Mouse (Mus musculus) lung, postnatal 0 days (tissue): ENCODE results near the gene Psme4. TPM values are rescaled to one million over a fixed set of nuclear protein-coding genes. Genes with fewer than 3 reads are reported as not detected.

ENCODE experiments used
- ATAC-seq: fragments of 200-750 bp; cut with Nextera tagmentation; 2 replicates; pipeline ENCODE4 v1.8.0; 2017; ENCODE audit warnings: moderate library complexity
- DNase-seq: peaks from one replicate; pipeline ENCODE4 v3.0.0-alpha.2; 2016; ENCODE audit warnings: low spot score
- H3K27ac ChIP-seq: fragments of 300-500 bp; sonication (generic); 2 replicates; pipeline ENCODE4 v1.5.1; 2014; ENCODE audit warnings: antibody characterized with exemption, mild to moderate bottlenecking, low read length, mixed read lengths
- H3K27me3 ChIP-seq: fragments of 300-500 bp; sonication (generic); replicated peaks from 2 replicates; pipeline ENCODE4 v1.6.1; 2014; ENCODE audit warnings: low read length, mixed read lengths; ENCODE audit not compliant: insufficient read depth
- H3K36me3 ChIP-seq: fragments of 300-500 bp; sonication (generic); 2 replicates; pipeline ENCODE4 v1.6.1; 2014; ENCODE audit warnings: low read length, mixed read lengths; ENCODE audit not compliant: insufficient read depth
- H3K4me1 ChIP-seq: fragments of 300-500 bp; sonication (generic); 2 replicates; pipeline ENCODE4 v1.6.1; 2014; ENCODE audit warnings: antibody characterized with exemption, low read depth, low read length, mixed read lengths; ENCODE audit not compliant: insufficient read depth
- H3K4me2 ChIP-seq: fragments of 300-500 bp; sonication (generic); replicated peaks from 2 replicates; pipeline ENCODE4 v1.6.1; 2014; ENCODE audit warnings: low read depth, mild to moderate bottlenecking, low read length, moderate library complexity, mixed read lengths
- H3K4me3 ChIP-seq: fragments of 300-500 bp; sonication (generic); 2 replicates; pipeline ENCODE4 v1.5.1; 2014; ENCODE audit warnings: low read depth, low read length
- H3K9ac ChIP-seq: fragments of 300-500 bp; sonication (generic); replicated peaks from 2 replicates; pipeline ENCODE4 v1.6.1; 2014; ENCODE audit warnings: low read depth, mild to moderate bottlenecking
- H3K9me3 ChIP-seq: fragments of 300-500 bp; sonication (generic); 2 replicates; pipeline ENCODE4 v1.6.1; 2016; ENCODE audit warnings: low read length, mixed read lengths
- CTCF ChIP-seq: IDR thresholded peaks from 2 replicates; pipeline ENCODE4 v1.5.1; 2016; ENCODE audit warnings: antibody characterized with exemption, mild to moderate bottlenecking
- EP300 ChIP-seq: IDR thresholded peaks from 2 replicates; pipeline ENCODE4 v1.6.1; 2016; ENCODE audit warnings: antibody characterized with exemption, mild to moderate bottlenecking, control low read depth
- WGBS: fragments of 180-500 bp; shearing (Covaris S2); extraction: QIAGEN DNeasy Blood & Tissue Kit; methylation state at CpG from one replicate; pipeline ENCODE4 v1.1.7; 2014; 5-methylcytosine and 5-hydroxymethylcytosine counted together
- polyA plus RNA-seq: library from polyadenylated mRNA; unstranded; fragments of >200 nt; fragmentation: Nextera tagmentation; extraction: Ambion mirVana; gene quantifications from 2 replicates; pipeline ENCODE4 v1.2.1, GENCODE M21; 2015

The Psme4 gene
- polyA plus RNA-seq, 1 experiment from 2014 or later: 14.3 TPM

DNA sequence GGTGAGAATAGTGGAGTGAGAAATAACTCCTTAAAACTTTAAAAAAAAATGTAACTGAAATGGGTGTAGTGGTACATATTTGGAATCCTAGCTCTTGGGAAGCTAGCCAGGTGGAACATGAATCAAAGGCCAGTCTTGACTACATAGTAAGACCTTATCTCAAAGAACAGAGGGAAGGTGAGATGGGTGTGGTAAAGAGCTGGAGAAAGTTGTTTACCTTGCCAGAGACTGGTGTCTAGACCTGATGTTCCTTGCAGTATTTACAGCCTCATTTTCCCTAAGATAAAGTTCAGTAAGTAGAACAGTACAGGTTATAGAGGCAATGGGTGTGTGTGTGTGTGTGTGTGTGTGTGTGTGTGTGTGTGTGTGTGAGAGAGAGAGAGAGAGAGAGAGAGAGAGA lies 100.9 kb downstream of the Psme4 start:
- DNase-seq (peak; percentile 7), ATAC-seq (peak; percentile 17; the same call in 1 of the 2 replicates)
- Histone ChIP-seq H3K27me3 (no peaks in the 10 kb centered on the region), H3K9me3 (no peaks in the 10 kb centered on the region), H3K4me2 (no peak overlapping the region), H3K4me1 (no peaks in the 10 kb centered on the region), H3K36me3 (peaks cover 26% of the 10 kb centered on the region), H3K9ac (no peak overlapping the region), H3K4me3 (no peak overlapping the region), H3K27ac (no peak overlapping the region)
- TF ChIP-seq CTCF: no peak
- TF ChIP-seq EP300: no peak

DNA sequence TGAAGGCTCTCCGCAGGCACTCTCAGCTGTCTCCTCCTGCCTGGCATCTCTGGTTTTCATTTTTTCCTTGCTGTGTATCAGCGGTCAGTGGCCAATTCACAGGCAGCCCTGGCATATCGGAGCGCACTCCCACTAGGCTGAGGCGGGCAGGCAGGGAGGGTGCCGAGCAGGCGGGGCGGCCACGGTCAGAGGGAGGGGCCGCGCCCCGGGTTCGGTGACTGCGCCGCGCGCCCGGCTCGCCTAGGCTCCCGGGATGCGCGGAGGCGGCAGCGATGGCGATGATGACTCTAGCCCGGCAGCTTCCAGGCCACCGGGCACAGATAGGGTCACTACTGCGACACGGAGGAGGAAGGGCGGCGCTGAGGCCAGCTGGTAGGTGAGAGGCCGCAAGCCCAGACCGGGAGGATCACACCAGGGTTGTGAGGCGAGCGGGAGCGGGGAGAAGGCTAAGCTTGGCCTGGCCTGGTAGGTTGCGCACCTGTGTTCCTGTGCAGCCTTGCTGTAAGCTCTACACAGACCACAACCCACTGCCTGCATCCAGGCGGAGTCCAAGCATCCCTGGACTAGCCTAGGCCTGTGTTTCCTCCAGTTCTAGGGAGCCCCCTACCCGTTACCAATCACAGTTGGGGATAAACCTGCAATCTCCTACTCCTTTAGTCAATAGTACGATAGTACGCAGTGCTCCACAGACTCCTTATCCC lies 113.8 kb downstream of the Psme4 start, which contains the start of the genes Gpr75 and Asb3:
TSS of gene Gpr75 (plus strand) at position 188 of the 701 bp plus-strand sequence.
TSS of gene Asb3 (plus strand) at position 246 of the 701 bp plus-strand sequence.
- Histone ChIP-seq H3K36me3 (0 out of 2 replicates have a peak, but pooled peaks cover 6% of the 10 kb centered on the region), H3K27me3 (no peaks in the 10 kb centered on the region), H3K9ac (no peak within 1 kb of the TSS), H3K4me3 (peak within 1 kb of the TSS; percentile 31; the same call in 1 of the 2 replicates), H3K9me3 (no peaks in the 10 kb centered on the region), H3K4me1 (peaks cover 7% of the 10 kb centered on the region; the same call in 1 of the 2 replicates), H3K27ac (no peak within 1 kb of the TSS), H3K4me2 (peak within 1 kb of the TSS; percentile 62)
- 5% methylated on average over 40 of the region's 41 CpGs for whole genome bisulfite sequencing
- DNase-seq (peak; percentile 50), ATAC-seq (peak; percentile 94)
- TF ChIP-seq EP300: no peak
- TF ChIP-seq CTCF: no peak

DNA sequence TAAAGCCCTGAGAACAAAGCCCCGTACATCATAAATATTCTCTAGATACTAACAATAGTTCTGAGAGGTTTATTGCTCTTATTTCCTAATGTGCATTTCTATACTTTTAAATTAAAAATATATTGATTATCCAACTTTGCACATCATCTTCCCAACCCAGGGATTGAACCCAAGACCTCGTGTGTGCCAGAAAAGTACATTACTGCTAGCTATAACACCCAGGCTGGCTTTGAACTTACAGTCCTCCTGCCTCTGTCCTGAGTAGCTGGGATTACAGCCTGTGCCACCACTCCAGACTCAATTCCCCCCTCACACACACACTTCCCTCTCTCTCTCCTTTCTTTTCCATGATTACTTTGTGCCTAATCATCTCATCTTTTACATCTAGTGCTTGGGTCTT lies 116.6 kb downstream of the Psme4 start:
- no peaks in the 10 kb centered on the region for H3K36me3 ChIP-seq
- 91% methylated on average over 2 of the region's 2 CpGs for WGBS
- DNase-seq (no peak), ATAC-seq (no peak)
- H3K9me3 ChIP-seq: no peaks in the 10 kb centered on the region
- H3K4me1 ChIP-seq: peaks cover 7% of the 10 kb centered on the region; the same call in 1 of the 2 replicates
- TF ChIP-seq CTCF (no peak), EP300 (no peak)
- no peak overlapping the region for H3K4me2 ChIP-seq
- H3K9ac ChIP-seq: no peak overlapping the region
- H3K4me3 ChIP-seq: no peak overlapping the region
- H3K27ac ChIP-seq: no peak overlapping the region
- H3K27me3 ChIP-seq: no peaks in the 10 kb centered on the region

DNA sequence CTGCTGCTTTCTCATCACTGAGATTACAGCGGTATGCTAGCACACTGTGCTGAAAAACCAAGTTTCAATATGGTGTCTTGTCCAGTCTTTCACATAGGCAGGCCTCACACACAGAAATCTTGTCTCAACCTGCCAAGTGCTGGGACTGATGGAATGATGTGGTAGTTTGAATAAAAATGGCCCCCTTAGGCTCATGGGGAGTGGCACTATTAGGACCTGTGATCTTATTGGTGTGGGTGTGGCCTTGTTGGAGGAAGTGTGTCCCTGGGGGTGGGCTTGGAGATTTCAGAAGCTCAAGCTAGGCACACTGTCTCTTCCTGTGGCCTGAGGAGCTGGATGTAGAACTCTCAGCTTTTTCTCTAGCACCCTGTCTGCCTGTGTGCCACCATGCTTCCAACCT lies 124.7 kb downstream of the Psme4 start:
- H3K9ac ChIP-seq: no peak overlapping the region
- no peak overlapping the region for H3K4me3 ChIP-seq
- H3K9me3 ChIP-seq: no peaks in the 10 kb centered on the region
- no peaks in the 10 kb centered on the region for H3K36me3 ChIP-seq
- no peaks in the 10 kb centered on the region for H3K27me3 ChIP-seq
- 89% methylated on average over 1 of the region's 1 CpGs for WGBS
- no peaks in the 10 kb centered on the region for H3K4me1 ChIP-seq
- H3K4me2 ChIP-seq: no peak overlapping the region
- no peak for DNase-seq
- TF ChIP-seq CTCF (no peak), EP300 (no peak)
- no peak overlapping the region for H3K27ac ChIP-seq
- ATAC-seq: no peak

DNA sequence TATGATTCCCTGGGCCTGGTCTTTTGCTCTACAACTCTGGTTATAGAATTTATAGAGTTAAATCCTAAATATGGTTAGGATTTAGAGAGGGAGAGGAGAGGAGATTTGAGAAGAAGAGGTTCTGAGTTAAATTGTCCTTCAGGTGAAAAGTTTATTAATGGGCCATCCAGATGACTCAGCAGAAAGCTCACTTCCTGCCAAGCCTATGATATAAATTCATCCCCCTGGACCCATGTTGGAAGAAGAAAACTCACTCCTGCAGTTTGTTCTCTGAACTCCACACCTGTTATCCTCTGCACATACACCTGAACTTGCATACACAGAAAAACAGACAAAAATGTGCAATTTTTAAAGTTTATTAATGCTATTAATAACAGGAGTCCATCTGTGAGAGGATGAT lies 127.8 kb downstream of the Psme4 start:
- H3K27me3 ChIP-seq: no peaks in the 10 kb centered on the region
- ATAC-seq: no peak
- DNase-seq: no peak
- no peaks in the 10 kb centered on the region for H3K4me1 ChIP-seq
- H3K36me3 ChIP-seq: no peaks in the 10 kb centered on the region
- TF ChIP-seq CTCF (no peak), EP300 (no peak)
- no peak overlapping the region for H3K4me2 ChIP-seq
- H3K4me3 ChIP-seq: no peak overlapping the region
- H3K9ac ChIP-seq: no peak overlapping the region
- H3K9me3 ChIP-seq: no peaks in the 10 kb centered on the region
- H3K27ac ChIP-seq: no peak overlapping the region

DNA sequence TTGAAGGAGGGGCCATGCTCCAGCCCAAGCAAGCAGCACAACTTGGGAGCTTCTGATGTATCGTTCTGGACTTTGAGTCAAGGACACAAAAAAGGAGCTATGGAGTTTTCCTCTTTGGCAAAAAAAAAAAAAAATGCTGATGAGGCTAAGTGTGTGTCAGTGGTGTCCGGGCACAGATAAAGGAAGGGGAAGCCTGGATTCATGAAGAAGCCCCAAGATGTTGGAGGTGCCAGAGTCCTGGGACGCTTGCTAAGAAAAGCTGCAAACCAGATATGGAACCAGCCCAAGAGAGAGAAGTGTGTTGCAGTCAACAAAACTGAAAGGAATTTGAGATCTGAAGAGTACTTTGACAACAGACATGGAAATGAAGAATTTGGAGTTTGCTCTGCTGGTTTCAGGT lies 140.8 kb downstream of the Psme4 start:
- Histone ChIP-seq H3K4me1 (no peaks in the 10 kb centered on the region), H3K27ac (no peak overlapping the region), H3K4me2 (no peak overlapping the region), H3K36me3 (no peaks in the 10 kb centered on the region), H3K4me3 (no peak overlapping the region), H3K9ac (no peak overlapping the region), H3K9me3 (no peaks in the 10 kb centered on the region), H3K27me3 (no peaks in the 10 kb centered on the region)
- no peak for ATAC-seq
- no peak for TF ChIP-seq EP300
- TF ChIP-seq CTCF: no peak
- no peak for DNase-seq
- WGBS: 91% methylated on average over 3 of the region's 3 CpGs
